Mouse (Mus musculus) small intestine, adult 2 months (tissue): ENCODE results near the gene Onecut1.

Experiments used
- CTCF ChIP-seq: fragments of 200-500 bp; IDR thresholded peaks from 2 replicates; pipeline ENCODE4 v1.5.1; 2012; ENCODE audit warnings: low read depth, mild to moderate bottlenecking, control low read depth, inconsistent platforms, low read length, moderate library complexity, mixed read lengths; ENCODE audit not compliant: insufficient replicate concordance, insufficient read length; ENCODE audit errors: extremely low read depth
- POLR2A ChIP-seq: fragments of 200-500 bp; IDR thresholded peaks from 2 replicates; pipeline ENCODE4 v1.6.1; 2012; ENCODE audit warnings: low read depth, mild to moderate bottlenecking, control low read depth, inconsistent platforms, low read length, moderate library complexity

DNA sequence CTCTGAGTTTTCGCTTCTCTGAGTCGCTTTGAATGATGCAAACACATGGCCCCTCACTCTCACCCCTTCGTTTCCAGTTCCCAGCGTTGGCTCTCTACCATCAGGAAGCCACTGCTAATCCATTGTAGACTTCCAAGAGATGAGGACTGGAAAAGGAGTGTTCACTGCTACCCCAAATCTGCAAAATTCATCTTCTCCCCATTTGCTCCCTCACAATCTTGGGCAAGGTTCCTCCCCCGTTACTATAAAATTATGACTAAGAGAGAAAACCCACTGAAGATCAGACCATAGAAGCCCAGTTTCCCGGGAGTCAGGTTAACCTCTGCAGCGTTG, 4.2 kb upstream of the Onecut1 start:
- TF ChIP-seq CTCF (no peak), POLR2A (no peak)
